Mouse (Mus musculus) heart, embryonic 16.5 days (tissue): ENCODE measurements around the gene Atf7. TPM values are rescaled to one million over a fixed set of nuclear protein-coding genes. Genes with fewer than 3 reads are reported as not detected.
A peak's percentile ranks its signal among the peaks of the same experiment; 100 is the strongest.

Source experiments
- ATAC-seq: fragments of 200-750 bp; cut with Nextera tagmentation; replicated peaks from 2 replicates; pipeline ENCODE4 v1.8.0; 2017; ENCODE audit warnings: moderate number of reproducible peaks; ENCODE audit not compliant: insufficient read depth, low FRiP score; ENCODE audit errors: extremely low read depth
- H3K27ac ChIP-seq: fragments of 300-500 bp; sonication (generic); 2 replicates; pipeline ENCODE4 v1.5.1; 2014; ENCODE audit warnings: mild to moderate bottlenecking, low read length, control low read depth, moderate library complexity
- H3K27me3 ChIP-seq: fragments of 300-500 bp; sonication (generic); 2 replicates; pipeline ENCODE4 v1.6.1; 2014; ENCODE audit warnings: low read length, mixed read lengths; ENCODE audit not compliant: control insufficient read depth, insufficient read depth
- H3K36me3 ChIP-seq: fragments of 300-500 bp; sonication (generic); 2 replicates; pipeline ENCODE4 v1.6.1; 2014; ENCODE audit not compliant: control insufficient read depth, insufficient read depth
- H3K4me1 ChIP-seq: fragments of 300-500 bp; sonication (generic); 2 replicates; pipeline ENCODE4 v1.6.1; 2014; ENCODE audit warnings: low read length, mixed read lengths; ENCODE audit not compliant: control insufficient read depth, insufficient read depth
- H3K4me2 ChIP-seq: fragments of 300-500 bp; sonication (generic); 2 replicates; pipeline ENCODE4 v1.6.1; 2014; ENCODE audit warnings: low read depth, mild to moderate bottlenecking, control low read depth, low read length
- H3K4me3 ChIP-seq: fragments of 300-500 bp; sonication (generic); 2 replicates; pipeline ENCODE4 v1.5.1; 2014; ENCODE audit warnings: mild to moderate bottlenecking, control low read depth, low read length
- H3K9ac ChIP-seq: fragments of 300-500 bp; sonication (generic); 2 replicates; pipeline ENCODE4 v1.6.1; 2014; ENCODE audit warnings: low read length, control low read depth
- H3K9me3 ChIP-seq: fragments of 300-500 bp; sonication (generic); replicated peaks from 2 replicates; pipeline ENCODE4 v1.6.1; 2016; ENCODE audit warnings: low read length; ENCODE audit not compliant: control insufficient read depth
- WGBS: fragments of 180-500 bp; shearing (Covaris S2); extraction: QIAGEN DNeasy Blood & Tissue Kit; methylation state at CpG from one replicate; pipeline ENCODE4 v1.1.7; 2014; 5-methylcytosine and 5-hydroxymethylcytosine counted together
- polyA plus RNA-seq: library from polyadenylated mRNA; unstranded; fragments of >200 nt; fragmentation: Nextera tagmentation; extraction: Ambion mirVana; gene quantifications from 2 replicates; pipeline ENCODE4 v1.2.1, GENCODE M21; 2015

Gene Atf7
- polyA plus RNA-seq, 1 experiment from 2014 or later, result 27.7 TPM

GRCm38 (mm10) chr15:102624291-102624969 lies 834 bp downstream of the Atf7 start:
- WGBS, result 2% methylated on average over 17 of the region's 17 CpGs
- Histone ChIP-seq H3K9ac (peak overlapping the region; percentile 90), H3K36me3 (no peaks in the 10 kb centered on the region), H3K4me3 (peak overlapping the region; percentile 77), H3K4me1 (peaks cover 14% of the 10 kb centered on the region), H3K4me2 (peak overlapping the region; percentile 92), H3K27me3 (no peaks in the 10 kb centered on the region), H3K9me3 (no peaks in the 10 kb centered on the region), H3K27ac (peak overlapping the region; percentile 99)
- no peak for ATAC-seq

DNA sequence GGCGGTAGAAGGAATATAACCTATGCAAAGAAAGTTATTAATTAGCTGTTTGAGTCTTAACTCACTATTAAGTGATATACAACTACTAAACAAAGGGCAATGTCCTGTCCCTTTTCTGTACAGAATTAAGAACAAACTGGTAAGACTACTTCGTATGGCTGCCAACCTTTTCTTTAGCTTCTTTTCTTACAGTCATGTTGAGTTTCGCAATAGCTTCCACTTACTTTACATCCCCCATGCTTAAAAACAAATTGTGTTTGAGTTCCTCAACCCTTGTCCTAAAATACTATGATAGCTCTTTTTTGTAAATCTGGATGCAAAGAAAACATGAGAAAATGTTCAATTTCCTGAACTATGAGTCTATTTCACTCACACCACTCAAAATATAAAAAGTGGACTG lies 2.1 kb downstream of the Atf7 start:
- H3K4me2 ChIP-seq, result peak overlapping the region; percentile 53
- ATAC-seq, result no peak
- H3K27ac ChIP-seq, result no peak overlapping the region
- peaks cover 14% of the 10 kb centered on the region for H3K4me1 ChIP-seq
- no peaks in the 10 kb centered on the region for H3K27me3 ChIP-seq
- no peak overlapping the region for H3K4me3 ChIP-seq
- WGBS, result 83% methylated on average over 3 of the region's 3 CpGs
- H3K36me3 ChIP-seq, result no peaks in the 10 kb centered on the region; the same call in 1 of the 2 replicates
- H3K9me3 ChIP-seq, result no peaks in the 10 kb centered on the region
- no peak overlapping the region for H3K9ac ChIP-seq

DNA sequence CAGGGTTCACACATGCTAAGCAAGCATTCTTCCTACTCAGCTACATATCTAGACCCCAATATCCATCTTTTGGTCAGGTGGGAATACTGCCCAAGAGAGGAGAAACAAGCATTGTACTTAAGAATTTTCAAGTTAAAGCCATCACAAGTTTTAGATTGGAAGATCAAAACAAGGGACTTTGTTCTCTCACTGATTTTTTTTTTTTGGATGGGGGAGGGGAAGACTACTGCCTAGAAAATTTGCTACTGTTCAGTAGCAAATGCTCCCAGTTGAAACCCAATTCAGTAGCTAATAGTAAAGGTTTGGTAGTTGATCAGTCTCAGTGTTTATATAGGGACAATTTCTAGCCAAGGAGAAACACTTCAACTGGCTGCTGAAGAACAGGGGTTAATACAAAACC lies 2.7 kb downstream of the Atf7 start:
- Histone ChIP-seq H3K4me2 (no peak overlapping the region), H3K27me3 (no peaks in the 10 kb centered on the region), H3K4me1 (peaks cover 14% of the 10 kb centered on the region), H3K9ac (no peak overlapping the region), H3K4me3 (no peak overlapping the region), H3K27ac (no peak overlapping the region), H3K36me3 (no peaks in the 10 kb centered on the region; the same call in 1 of the 2 replicates), H3K9me3 (no peaks in the 10 kb centered on the region)
- ATAC-seq, result no peak

DNA sequence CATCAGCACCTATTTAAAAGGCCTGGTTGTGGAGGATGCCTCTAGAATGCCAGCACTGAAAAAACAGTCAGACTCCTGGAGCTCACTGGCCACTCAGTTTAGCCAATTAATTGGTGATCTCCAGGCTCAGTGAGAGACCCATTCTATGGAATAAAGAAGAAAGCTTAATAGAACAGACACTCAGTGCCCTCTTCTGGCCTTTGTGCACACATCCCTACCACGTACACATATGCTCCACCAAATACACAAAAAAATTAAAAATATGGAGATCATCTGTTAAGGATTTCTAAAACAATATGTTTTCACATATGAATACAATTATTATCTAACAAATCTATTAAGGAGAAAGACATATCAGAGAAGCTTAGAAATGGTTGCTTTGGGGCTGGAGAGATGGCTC lies 4.5 kb downstream of the Atf7 start:
- Histone ChIP-seq H3K27ac (no peak overlapping the region), H3K27me3 (no peaks in the 10 kb centered on the region), H3K36me3 (no peaks in the 10 kb centered on the region; the same call in 1 of the 2 replicates), H3K4me1 (peaks cover 11% of the 10 kb centered on the region), H3K4me2 (no peak overlapping the region), H3K9me3 (no peaks in the 10 kb centered on the region), H3K9ac (no peak overlapping the region), H3K4me3 (no peak overlapping the region)
- 85% methylated on average over 1 of the region's 1 CpGs for WGBS
- no peak for ATAC-seq

- no peak overlapping the region for H3K27ac ChIP-seq
- no peaks in the 10 kb centered on the region for H3K27me3 ChIP-seq
- WGBS, result 93% methylated on average over 5 of the region's 5 CpGs
- H3K9me3 ChIP-seq, result no peaks in the 10 kb centered on the region
- no peak overlapping the region for H3K4me3 ChIP-seq
- H3K9ac ChIP-seq, result no peak overlapping the region
- ATAC-seq, result no peak
- peaks cover 10% of the 10 kb centered on the region for H3K4me1 ChIP-seq
- no peaks in the 10 kb centered on the region; the same call in 1 of the 2 replicates for H3K36me3 ChIP-seq
- no peak overlapping the region for H3K4me2 ChIP-seq
Measured at GRCm38 (mm10) chr15:102619486-102619885, 5.8 kb downstream of the Atf7 start.

DNA sequence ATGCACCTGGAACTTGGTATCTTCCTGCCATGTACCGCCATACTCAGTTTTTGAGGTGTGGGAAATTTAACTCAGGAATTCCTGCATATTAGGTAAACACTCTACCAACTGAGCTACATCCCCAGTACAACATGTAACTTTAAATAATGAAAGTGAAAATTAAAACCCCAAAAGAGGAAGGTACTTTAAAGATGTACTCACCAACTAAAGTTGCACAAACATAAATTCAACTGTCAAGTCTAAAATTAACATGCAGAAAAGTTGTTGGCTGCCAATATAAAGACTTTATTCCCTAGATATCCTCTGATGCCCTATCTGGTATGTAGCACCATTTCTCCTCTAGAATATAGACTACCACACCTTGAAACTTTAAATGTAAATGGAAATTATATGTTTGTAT lies 7.6 kb downstream of the Atf7 start:
- 95% methylated on average over 1 of the region's 1 CpGs for WGBS
- Histone ChIP-seq H3K36me3 (no peaks in the 10 kb centered on the region; the same call in 1 of the 2 replicates), H3K9me3 (no peaks in the 10 kb centered on the region), H3K4me2 (no peak overlapping the region), H3K9ac (no peak overlapping the region), H3K27me3 (no peaks in the 10 kb centered on the region), H3K27ac (no peak overlapping the region), H3K4me3 (no peak overlapping the region), H3K4me1 (peaks cover 3% of the 10 kb centered on the region)
- ATAC-seq, result no peak

- no peak for ATAC-seq
- Histone ChIP-seq H3K27ac (no peak overlapping the region), H3K4me2 (no peak overlapping the region), H3K9me3 (no peaks in the 10 kb centered on the region), H3K4me1 (no peaks in the 10 kb centered on the region), H3K4me3 (no peak overlapping the region), H3K27me3 (no peaks in the 10 kb centered on the region), H3K9ac (no peak overlapping the region), H3K36me3 (no peaks in the 10 kb centered on the region; the same call in 1 of the 2 replicates)
- 85% methylated on average over 2 of the region's 2 CpGs for WGBS
Measured at GRCm38 (mm10) chr15:102616174-102616573, 9.1 kb downstream of the Atf7 start.

DNA sequence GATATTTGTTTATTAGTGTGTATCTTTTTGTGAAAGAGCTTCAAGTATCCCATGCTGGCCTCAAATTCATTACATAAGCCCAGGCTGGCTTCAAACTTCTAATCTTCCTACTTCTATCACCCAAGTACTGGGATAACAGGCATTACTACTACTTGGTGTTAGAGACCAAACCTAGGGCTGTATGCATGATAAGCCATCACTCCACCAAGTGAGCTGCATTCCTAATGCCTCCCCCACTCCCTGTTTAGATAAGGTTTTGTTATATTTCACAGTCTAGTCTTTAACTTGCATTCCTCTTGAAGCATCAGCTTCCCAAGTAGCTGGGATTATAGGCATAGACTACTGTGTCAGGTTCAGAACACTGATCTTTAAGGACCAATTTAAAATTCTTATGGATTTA lies 11.0 kb downstream of the Atf7 start:
- no peaks in the 10 kb centered on the region for H3K27me3 ChIP-seq
- no peaks in the 10 kb centered on the region; the same call in 1 of the 2 replicates for H3K36me3 ChIP-seq
- H3K4me3 ChIP-seq, result no peak overlapping the region
- no peak overlapping the region for H3K4me2 ChIP-seq
- 0 out of 2 replicates have a peak, but pooled peaks cover 2% of the 10 kb centered on the region for H3K4me1 ChIP-seq
- no peaks in the 10 kb centered on the region for H3K9me3 ChIP-seq
- H3K9ac ChIP-seq, result no peak overlapping the region
- H3K27ac ChIP-seq, result no peak overlapping the region
- ATAC-seq, result no peak

- no peak overlapping the region for H3K4me3 ChIP-seq
- no peak overlapping the region for H3K4me2 ChIP-seq
- H3K27me3 ChIP-seq, result no peaks in the 10 kb centered on the region
- no peaks in the 10 kb centered on the region for H3K9me3 ChIP-seq
- H3K36me3 ChIP-seq, result no peaks in the 10 kb centered on the region
- no peak for ATAC-seq
- H3K9ac ChIP-seq, result no peak overlapping the region
- peaks cover 6% of the 10 kb centered on the region; the same call in 1 of the 2 replicates for H3K4me1 ChIP-seq
- no peak overlapping the region for H3K27ac ChIP-seq
Measured at GRCm38 (mm10) chr15:102612966-102613365, 12.3 kb downstream of the Atf7 start.
